Mouse (Mus musculus) forebrain, embryonic 16.5 days (tissue): ENCODE measurements around the gene Me3. TPM values are rescaled to one million over a fixed set of nuclear protein-coding genes. Genes with fewer than 3 reads are reported as not detected.
"Not testable (repeated sequence)": the region's sequence is repeated elsewhere in the genome, so short reads cannot be mapped to it uniquely, and the experiment has no call there.

ENCODE experiments used
- ATAC-seq: fragments of 200-750 bp; cut with Nextera tagmentation; 2 replicates; pipeline ENCODE4 v1.8.0; 2017; ENCODE audit warnings: mild to moderate bottlenecking, moderate library complexity
- H3K27ac ChIP-seq: fragments of 300-500 bp; sonication (generic); 2 replicates; pipeline ENCODE4 v1.5.1; 2014; ENCODE audit warnings: low read length, control low read depth
- H3K27me3 ChIP-seq: fragments of 300-500 bp; sonication (generic); replicated peaks from 2 replicates; pipeline ENCODE4 v1.6.1; 2014; ENCODE audit warnings: low read length; ENCODE audit not compliant: control insufficient read depth, insufficient read depth
- H3K36me3 ChIP-seq: fragments of 300-500 bp; sonication (generic); 2 replicates; pipeline ENCODE4 v1.6.1; 2014; ENCODE audit not compliant: control insufficient read depth, insufficient read depth
- H3K4me1 ChIP-seq: fragments of 300-500 bp; sonication (generic); replicated peaks from 2 replicates; pipeline ENCODE4 v1.6.1; 2014; ENCODE audit warnings: low read length; ENCODE audit not compliant: control insufficient read depth, insufficient read depth
- H3K4me2 ChIP-seq: fragments of 300-500 bp; sonication (generic); 2 replicates; pipeline ENCODE4 v1.6.1; 2014; ENCODE audit warnings: mild to moderate bottlenecking, low read length, control low read depth
- H3K4me3 ChIP-seq: fragments of 300-500 bp; sonication (generic); replicated peaks from 2 replicates; pipeline ENCODE4 v1.5.1; 2014; ENCODE audit warnings: mild to moderate bottlenecking, low read length, control low read depth
- H3K9ac ChIP-seq: fragments of 300-500 bp; sonication (generic); replicated peaks from 2 replicates; pipeline ENCODE4 v1.6.1; 2014; ENCODE audit warnings: low read depth, low read length, control low read depth
- H3K9me3 ChIP-seq: fragments of 300-500 bp; sonication (generic); 2 replicates; pipeline ENCODE4 v1.6.1; 2016; ENCODE audit warnings: low read length; ENCODE audit not compliant: control insufficient read depth
- WGBS: fragments of 180-500 bp; shearing (Covaris S2); extraction: QIAGEN DNeasy Blood & Tissue Kit; methylation state at CpG from one replicate; pipeline ENCODE4 v1.1.7; 2014; 5-methylcytosine and 5-hydroxymethylcytosine counted together
- polyA plus RNA-seq: library from polyadenylated mRNA; unstranded; fragments of >200 nt; fragmentation: Nextera tagmentation; extraction: Ambion mirVana; gene quantifications from 2 replicates; pipeline ENCODE4 v1.2.1, GENCODE M21; 2015

Me3 gene
- polyA plus RNA-seq, 1 experiment from 2014 or later = 6.5 TPM

DNA sequence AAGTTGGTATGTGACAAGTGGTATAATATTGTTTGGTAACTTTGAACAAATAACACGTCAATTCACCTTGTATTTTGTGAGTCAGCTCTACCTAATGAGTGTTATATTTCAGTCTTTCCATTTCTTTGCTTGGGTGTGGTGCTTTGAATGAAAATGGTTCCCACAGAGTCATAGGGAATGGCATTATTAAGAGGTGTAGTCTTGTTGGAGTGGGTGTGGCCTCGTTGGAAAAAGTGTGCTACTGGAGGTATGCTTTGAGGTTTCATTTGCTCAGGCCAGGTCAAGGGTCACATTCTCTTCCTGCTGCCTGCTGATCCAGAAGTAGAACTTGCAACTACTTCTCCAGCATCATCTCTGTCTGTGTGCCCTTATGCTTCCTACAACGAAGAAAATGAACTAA, 84.0 kb downstream of the Me3 start:
- Histone ChIP-seq H3K4me1 (no peaks in the 10 kb centered on the region), H3K4me2 (no peak overlapping the region), H3K36me3 (no peaks in the 10 kb centered on the region), H3K27ac (no peak overlapping the region), H3K9ac (no peak overlapping the region), H3K9me3 (no peaks in the 10 kb centered on the region), H3K27me3 (no peaks in the 10 kb centered on the region), H3K4me3 (no peak overlapping the region)
- WGBS = 92% methylated on average over 3 of the region's 3 CpGs
- no peak for ATAC-seq

DNA sequence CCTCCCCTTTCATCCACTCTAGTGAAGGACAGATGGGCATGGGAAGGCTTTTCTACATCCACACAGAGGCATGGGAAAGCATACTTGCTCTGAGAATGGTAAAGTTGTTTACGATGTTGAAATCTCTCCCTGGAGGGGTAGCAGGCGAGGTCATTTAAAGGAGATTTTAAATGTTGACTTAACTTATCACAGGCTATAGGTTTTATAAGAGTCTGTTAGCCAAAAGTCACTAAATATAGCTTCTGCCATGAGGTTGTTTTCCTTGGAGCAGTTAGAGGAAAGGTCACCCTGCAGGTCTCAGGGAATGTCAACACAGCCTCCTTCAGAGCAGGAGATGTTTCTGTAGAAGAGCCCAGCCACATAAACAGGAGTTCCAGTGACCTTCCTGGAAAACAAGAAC, 85.3 kb downstream of the Me3 start:
- Histone ChIP-seq H3K27ac (no peak overlapping the region), H3K9me3 (no peaks in the 10 kb centered on the region), H3K9ac (no peak overlapping the region), H3K4me1 (no peaks in the 10 kb centered on the region), H3K36me3 (no peaks in the 10 kb centered on the region), H3K4me2 (no peak overlapping the region), H3K27me3 (no peaks in the 10 kb centered on the region), H3K4me3 (no peak overlapping the region)
- WGBS = 87% methylated on average over 2 of the region's 2 CpGs
- no peak for ATAC-seq

DNA sequence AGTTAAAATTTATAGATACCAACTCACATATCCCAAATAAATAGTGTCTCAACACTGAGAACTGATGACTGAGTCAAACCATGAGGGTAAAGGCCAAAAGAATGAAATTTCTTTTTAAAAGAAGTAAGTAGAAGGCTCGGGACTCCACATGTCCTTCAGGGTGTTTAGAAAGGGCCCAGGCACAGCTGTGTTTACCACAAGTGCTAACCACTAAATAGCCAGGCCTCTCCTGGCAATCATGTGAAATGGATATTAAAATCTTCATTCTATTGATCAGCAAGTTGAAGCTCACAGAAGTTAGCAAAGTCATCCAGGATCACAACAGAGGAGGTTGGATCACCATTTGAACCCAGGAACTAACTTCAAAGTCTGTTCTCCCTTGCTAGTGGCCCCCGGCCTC, 86.1 kb downstream of the Me3 start:
- Histone ChIP-seq H3K27ac (no peak overlapping the region), H3K27me3 (no peaks in the 10 kb centered on the region), H3K9ac (no peak overlapping the region), H3K9me3 (no peaks in the 10 kb centered on the region), H3K36me3 (no peaks in the 10 kb centered on the region), H3K4me2 (no peak overlapping the region), H3K4me1 (no peaks in the 10 kb centered on the region), H3K4me3 (no peak overlapping the region)
- 88% methylated on average over 2 of the region's 2 CpGs for WGBS
- ATAC-seq = no peak

DNA sequence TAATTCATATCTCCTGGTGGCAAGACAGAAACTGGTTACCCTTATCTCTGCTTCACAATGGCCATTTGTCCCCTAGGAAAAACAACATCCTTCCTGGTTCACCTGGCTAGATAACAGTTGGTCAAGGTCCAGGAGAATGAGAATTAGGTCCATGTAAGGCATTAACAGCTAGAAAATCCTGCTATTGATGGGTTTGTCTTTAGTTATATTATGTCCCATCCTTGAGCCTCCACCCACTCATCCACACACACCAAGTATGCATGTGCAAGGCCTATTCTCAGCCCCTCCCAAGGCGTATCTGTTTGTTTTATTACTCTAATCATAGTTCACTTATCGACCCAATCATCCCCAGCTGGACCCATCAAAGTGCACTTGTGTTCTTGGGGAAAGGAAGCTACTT, 88.1 kb downstream of the Me3 start:
- Histone ChIP-seq H3K4me1 (no peaks in the 10 kb centered on the region), H3K4me3 (no peak overlapping the region), H3K4me2 (no peak overlapping the region), H3K9ac (no peak overlapping the region), H3K27ac (no peak overlapping the region), H3K9me3 (no peaks in the 10 kb centered on the region), H3K27me3 (no peaks in the 10 kb centered on the region), H3K36me3 (no peaks in the 10 kb centered on the region)
- ATAC-seq = no peak
- 89% methylated on average over 2 of the region's 2 CpGs for WGBS

DNA sequence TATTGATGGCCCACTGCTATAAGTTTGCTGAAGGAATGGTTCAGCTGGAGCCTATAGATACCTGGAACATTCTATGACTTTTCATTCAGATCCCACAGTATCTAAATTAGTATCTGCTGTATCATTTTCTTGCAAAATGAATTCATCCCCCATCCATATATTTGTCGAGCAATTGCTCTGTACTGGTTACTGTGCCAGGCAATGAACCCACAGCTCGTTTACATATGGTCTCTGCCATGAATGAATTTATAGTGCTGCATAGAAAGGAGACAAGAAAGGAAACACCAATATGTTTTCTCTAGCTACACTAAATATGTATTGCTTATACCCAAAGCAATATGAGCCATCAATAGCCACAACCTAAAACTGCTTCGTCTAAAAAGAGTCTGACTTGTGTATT, 94.5 kb downstream of the Me3 start:
- WGBS = 71% methylated on average over 3 of the region's 3 CpGs
- no peaks in the 10 kb centered on the region for H3K27me3 ChIP-seq
- H3K4me2 ChIP-seq = no peak overlapping the region
- H3K36me3 ChIP-seq = no peaks in the 10 kb centered on the region
- H3K27ac ChIP-seq = no peak overlapping the region
- H3K4me3 ChIP-seq = no peak overlapping the region
- ATAC-seq = peak; percentile 57; the same call in 1 of the 2 replicates
- H3K4me1 ChIP-seq = peaks cover 3% of the 10 kb centered on the region; the same call in 1 of the 2 replicates
- no peak overlapping the region for H3K9ac ChIP-seq
- no peaks in the 10 kb centered on the region for H3K9me3 ChIP-seq

DNA sequence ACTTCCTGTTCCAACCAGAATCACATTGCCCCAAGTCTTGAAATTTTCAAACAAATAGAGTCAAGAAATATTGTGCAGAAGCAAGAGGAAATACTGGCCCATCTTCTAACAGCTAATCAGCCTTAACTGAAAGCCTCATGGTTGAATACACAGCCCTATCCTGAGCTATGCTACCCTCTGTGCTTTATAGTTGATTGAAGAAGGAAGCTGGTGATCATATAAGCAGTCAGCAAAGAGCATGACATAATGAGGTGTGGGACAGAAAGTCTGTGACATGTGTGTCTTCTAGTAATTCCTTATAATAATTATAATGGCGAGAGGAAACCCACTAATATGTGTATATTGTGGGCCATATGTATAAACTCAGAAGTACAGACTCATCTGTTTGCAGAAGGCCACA, 95.4 kb downstream of the Me3 start:
- H3K9me3 ChIP-seq = no peaks in the 10 kb centered on the region
- H3K36me3 ChIP-seq = no peaks in the 10 kb centered on the region
- no peak overlapping the region for H3K4me2 ChIP-seq
- H3K4me1 ChIP-seq = peaks cover 3% of the 10 kb centered on the region; the same call in 1 of the 2 replicates
- H3K27me3 ChIP-seq = no peaks in the 10 kb centered on the region
- H3K27ac ChIP-seq = no peak overlapping the region
- no peak overlapping the region for H3K9ac ChIP-seq
- 91% methylated on average over 1 of the region's 1 CpGs for WGBS
- no peak for ATAC-seq
- H3K4me3 ChIP-seq = no peak overlapping the region

DNA sequence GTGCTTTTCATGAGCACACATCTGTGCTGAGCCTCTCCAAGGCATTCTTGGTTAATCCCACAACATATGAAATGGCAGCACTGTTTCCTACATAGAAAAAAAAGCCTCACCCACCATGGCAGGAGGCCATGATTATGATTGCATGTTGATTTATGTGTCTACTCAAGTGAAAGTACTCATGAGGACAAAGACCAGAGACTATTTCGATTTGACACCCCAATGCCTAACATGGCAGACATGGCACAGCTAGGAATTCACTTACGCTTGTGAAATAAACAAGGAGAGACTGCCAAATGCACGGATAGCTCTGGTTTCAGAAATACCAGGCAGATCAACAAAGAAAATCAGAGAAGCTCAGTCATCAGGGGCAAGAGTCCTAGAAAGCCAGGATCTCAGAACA, 96.2 kb downstream of the Me3 start:
- H3K4me1 ChIP-seq = peaks cover 3% of the 10 kb centered on the region; the same call in 1 of the 2 replicates
- no peaks in the 10 kb centered on the region for H3K36me3 ChIP-seq
- no peak for ATAC-seq
- H3K27ac ChIP-seq = no peak overlapping the region
- H3K9me3 ChIP-seq = no peaks in the 10 kb centered on the region
- no peak overlapping the region for H3K4me3 ChIP-seq
- H3K27me3 ChIP-seq = no peaks in the 10 kb centered on the region
- no peak overlapping the region for H3K4me2 ChIP-seq
- WGBS = 66% methylated on average over 3 of the region's 3 CpGs
- H3K9ac ChIP-seq = no peak overlapping the region

DNA sequence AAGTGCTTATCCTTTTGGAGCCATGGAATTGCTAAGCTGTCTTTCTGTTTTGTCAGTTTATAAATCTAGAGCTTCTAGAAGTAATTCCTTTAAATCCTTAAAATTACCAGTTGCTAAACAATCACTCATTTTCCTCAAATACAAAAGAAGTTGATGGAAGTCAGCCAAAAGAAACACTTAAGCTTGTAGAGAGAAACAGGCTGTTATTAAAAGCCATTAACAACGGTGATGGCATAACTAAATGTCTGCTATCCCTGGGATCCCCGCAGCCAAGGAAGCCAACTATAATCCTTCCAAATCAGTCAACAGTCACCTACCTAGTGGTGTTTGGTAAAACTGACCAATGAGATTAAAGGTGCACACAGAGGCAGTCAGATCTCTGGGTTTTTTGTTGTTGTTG, 98.3 kb downstream of the Me3 start:
- H3K4me2 ChIP-seq = no peak overlapping the region
- no peak overlapping the region for H3K27ac ChIP-seq
- H3K36me3 ChIP-seq = no peaks in the 10 kb centered on the region
- no peaks in the 10 kb centered on the region for H3K27me3 ChIP-seq
- ATAC-seq = peak; percentile 66
- no peaks in the 10 kb centered on the region for H3K9me3 ChIP-seq
- H3K4me1 ChIP-seq = peaks cover 3% of the 10 kb centered on the region; the same call in 1 of the 2 replicates
- no peak overlapping the region for H3K9ac ChIP-seq
- 37% methylated on average over 2 of the region's 2 CpGs for WGBS
- no peak overlapping the region for H3K4me3 ChIP-seq

DNA sequence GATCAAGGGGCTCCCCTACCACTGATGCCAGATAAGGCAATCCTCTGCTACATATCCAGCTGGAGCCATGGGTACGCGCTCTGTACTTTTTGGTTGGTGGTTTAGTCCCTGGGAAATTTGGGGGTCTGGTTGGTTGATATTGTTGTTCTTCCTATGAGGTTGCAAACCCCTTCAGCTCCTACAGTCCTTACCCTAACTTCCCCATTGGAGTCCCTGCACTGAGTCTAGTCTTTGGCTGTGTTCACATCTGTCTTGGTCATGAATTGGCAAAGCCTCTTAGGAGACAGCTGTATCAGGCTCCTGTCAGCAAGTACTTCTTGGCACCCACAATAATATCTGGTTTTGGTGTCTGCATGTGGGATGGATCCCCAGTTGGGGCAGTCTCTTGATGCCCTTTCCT, 98.9 kb downstream of the Me3 start:
- WGBS = 97% methylated on average over 2 of the region's 2 CpGs
- H3K9me3 ChIP-seq, H3K36me3 ChIP-seq: not testable (repeated sequence)

DNA sequence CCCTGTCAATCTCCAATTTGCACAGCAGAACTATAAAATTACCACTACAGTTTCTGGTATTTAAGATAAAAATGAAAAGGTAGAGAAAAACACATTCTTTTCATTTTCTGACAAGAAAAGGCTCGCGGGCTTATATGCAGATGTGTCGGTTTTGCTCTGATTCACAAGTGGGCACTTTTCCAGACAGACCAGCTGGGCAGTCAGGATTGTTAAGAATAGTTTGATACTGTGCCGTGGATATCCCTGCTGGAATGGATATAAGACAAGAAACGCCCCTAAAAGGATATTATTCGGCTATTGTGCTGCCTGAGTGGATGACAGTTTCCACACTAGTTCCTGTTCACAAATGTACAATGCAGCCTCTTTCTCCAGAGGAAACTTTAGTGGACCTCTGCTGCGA, 116.2 kb downstream of the Me3 start:
- no peaks in the 10 kb centered on the region for H3K27me3 ChIP-seq
- H3K9ac ChIP-seq = no peak overlapping the region
- ATAC-seq = peak; percentile 61
- no peak overlapping the region for H3K4me2 ChIP-seq
- H3K4me3 ChIP-seq = no peak overlapping the region
- H3K9me3 ChIP-seq = no peaks in the 10 kb centered on the region
- no peak overlapping the region for H3K27ac ChIP-seq
- 30% methylated on average over 7 of the region's 7 CpGs for WGBS
- peaks cover 6% of the 10 kb centered on the region; the same call in 1 of the 2 replicates for H3K4me1 ChIP-seq
- no peaks in the 10 kb centered on the region for H3K36me3 ChIP-seq

More for the DNA sequence above, 98.9 kb downstream of the Me3 start:
- not testable (repeated sequence) for H3K4me3 ChIP-seq, H3K4me2 ChIP-seq, H3K27ac ChIP-seq, H3K9ac ChIP-seq, ATAC-seq, H3K27me3 ChIP-seq, H3K4me1 ChIP-seq
